Mouse (Mus musculus): Measurements from ENCODE around the gene Tm9sf4.

DNA sequence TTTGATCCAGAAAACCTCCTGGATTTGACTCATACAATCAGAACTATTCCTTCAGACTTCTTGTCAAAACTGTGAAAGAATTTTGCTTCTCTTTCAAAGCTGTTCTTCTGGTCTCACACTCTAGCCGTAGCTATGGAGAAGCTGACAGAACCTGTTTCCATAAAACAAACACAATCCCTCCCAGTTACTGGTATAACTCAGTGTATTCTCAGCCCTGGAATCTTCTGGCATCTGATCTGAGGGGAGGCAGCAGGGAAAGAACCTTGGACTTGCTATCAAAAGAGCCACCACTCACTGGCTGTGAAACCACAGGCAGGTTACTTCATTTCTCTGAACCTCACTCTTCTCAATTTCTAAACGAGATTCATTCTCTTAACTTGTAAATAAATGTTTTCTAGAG is 77.3 kb downstream of the Tm9sf4 start:
- TF ChIP-seq CTCF (IDR thresholded peaks at IDR 0.05; ENCODE audit: borderline replicate concordance, insufficient read depth, low read depth, low read length) (no peak), POLR2A (IDR thresholded peaks at IDR 0.05; ENCODE audit: borderline replicate concordance, insufficient read depth, low read length) (no peak)

Measured in cerebellum, adult 2 months (tissue).